Mouse (Mus musculus): ENCODE measurements around the gene 1810024B03Rik. TPM values are rescaled to one million over a fixed set of nuclear protein-coding genes. Genes with fewer than 3 reads are reported as not detected.
"Not testable (repeated sequence)": the region's sequence is repeated elsewhere in the genome, so short reads cannot be mapped to it uniquely, and the experiment has no call there.

1810024B03Rik gene
- 1 to 10 TPM in 1 of 2 experiments, under 1 TPM in 1; 0.67 to 1.2 TPM for total RNA-seq (2021)
- long read RNA-seq, experiment 1, partial matches to known transcripts = 0 of 1 reads
- long read RNA-seq, experiment 1, other reads (novel, unspliced or antisense) = 0 of 1 reads
- long read RNA-seq, experiment 2, partial matches to known transcripts = 0 of 1 reads
- long read RNA-seq, experiment 2, other reads (novel, unspliced or antisense) = 0 of 1 reads

DNA sequence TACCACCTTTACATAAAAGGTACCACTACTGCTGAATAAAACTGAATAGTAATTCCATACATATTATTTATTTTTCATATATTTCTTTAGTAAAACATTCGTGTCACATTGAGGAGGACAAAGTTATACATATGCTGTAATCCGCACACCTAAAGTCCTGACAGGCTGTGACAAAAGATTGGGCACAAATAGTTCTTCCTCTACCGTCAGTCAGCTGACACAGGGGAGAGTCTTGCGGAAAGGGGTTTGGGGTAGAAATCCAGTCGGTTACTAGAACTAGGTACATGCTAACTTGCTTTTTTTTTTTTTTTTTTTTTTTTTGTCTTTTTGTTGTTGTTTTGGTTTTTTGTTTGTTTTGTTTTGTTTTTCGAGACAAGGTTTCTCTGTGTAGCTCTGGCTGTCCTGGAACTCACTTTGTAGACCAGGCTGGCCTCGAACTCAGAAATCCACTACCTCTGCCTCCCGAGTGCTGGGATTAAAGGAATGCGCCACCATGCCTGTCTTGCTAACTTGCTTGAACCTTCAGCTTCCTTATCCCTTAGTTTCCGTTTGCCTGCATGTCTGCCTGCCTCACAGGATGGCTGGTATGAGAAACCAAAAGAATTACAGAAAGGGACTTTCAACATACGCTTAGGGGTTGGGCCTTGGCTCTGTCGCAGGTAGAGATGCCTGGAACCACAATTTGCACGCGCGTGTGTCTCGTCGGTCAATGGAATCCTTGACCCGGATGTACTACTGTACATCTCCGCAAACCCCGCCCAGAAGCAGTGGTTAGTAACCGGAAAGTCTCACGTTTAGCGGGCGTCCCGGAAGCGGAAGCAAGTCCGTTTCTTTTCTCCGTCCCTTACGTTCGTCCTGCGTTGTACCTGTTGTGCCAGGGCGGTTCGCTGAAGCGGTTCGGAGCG is at the start of gene 1810024B03Rik, which contains the start of gene Snrnp200:
1810024B03Rik (minus strand) TSS at position 734 of the 905 bp plus-strand sequence.
Snrnp200 (plus strand) TSS at position 840 of the 905 bp plus-strand sequence.
- peak; percentile 82 to 93 for DNase-seq (ENCODE audit: low spot score in 2 of 2)

DNA sequence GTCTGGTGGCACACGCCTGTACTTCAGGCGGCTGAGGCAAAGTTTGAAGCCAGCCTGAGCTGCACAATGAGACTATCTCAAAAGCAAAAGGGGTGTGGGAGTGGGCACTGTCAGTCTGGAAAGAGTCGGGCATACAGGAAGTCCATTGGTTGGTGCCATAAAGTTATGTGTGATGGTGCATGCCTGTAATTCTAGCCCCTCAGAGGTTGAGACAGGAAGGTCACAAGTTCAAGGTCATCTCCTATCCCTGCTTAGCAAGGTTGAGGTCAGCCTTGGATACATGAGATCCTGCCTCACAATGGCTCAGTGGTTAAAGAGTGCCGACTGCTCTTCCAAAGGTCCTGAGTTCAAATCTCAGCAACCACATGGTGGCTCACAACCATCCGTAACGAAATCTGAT is 47.2 kb upstream of the 1810024B03Rik start:
- no peak for DNase-seq (ENCODE audit: low spot score in 2 of 2)

DNA sequence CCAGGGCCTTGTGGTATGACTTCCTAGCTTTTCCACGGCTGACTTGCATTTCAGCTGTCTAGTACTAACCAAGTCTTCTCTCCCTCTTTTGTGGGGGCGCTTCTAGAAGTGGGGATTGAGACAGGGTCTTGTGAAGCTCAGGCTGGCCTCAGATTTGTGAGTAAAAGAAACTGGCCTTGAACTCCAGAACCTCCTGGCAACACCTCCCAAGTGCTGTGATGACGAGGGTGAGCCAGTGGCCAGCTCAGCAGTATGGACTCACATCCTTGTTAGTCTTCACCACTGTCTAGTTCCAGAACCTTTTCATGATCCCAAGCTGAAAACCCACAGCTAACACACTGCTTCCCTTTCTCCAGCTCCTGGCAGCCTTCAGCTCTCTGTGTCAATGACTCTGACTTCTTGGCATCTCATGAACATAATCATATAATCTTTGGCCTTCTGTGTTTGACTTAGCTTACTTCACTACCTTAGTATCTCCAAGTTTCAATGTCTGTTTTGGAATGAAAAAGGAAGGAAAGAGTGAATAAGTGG is 46.6 kb upstream of the 1810024B03Rik start:
- no peak for DNase-seq (ENCODE audit: low spot score in 2 of 2)

DNA sequence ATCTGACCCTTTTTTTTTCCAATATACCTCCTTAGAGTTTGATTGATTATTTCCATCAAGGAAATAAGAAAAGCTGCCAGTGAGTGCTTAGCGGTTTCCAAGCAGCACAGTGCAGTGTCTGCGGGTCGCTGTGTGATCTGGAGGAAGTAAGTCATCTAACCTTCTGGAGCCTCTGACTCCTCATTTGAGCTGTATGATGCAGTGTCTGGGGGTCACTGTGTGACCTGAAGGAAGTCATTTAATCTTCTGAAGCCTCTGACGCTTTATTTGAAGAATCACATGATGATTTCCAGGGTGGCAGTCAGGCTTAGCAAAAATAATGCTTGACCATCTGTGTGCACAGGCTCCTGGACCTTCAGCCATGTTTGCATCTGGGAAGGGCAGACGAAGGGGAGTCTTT is 44.7 kb upstream of the 1810024B03Rik start:
- no peak for DNase-seq (ENCODE audit: low spot score in 2 of 2)

DNA sequence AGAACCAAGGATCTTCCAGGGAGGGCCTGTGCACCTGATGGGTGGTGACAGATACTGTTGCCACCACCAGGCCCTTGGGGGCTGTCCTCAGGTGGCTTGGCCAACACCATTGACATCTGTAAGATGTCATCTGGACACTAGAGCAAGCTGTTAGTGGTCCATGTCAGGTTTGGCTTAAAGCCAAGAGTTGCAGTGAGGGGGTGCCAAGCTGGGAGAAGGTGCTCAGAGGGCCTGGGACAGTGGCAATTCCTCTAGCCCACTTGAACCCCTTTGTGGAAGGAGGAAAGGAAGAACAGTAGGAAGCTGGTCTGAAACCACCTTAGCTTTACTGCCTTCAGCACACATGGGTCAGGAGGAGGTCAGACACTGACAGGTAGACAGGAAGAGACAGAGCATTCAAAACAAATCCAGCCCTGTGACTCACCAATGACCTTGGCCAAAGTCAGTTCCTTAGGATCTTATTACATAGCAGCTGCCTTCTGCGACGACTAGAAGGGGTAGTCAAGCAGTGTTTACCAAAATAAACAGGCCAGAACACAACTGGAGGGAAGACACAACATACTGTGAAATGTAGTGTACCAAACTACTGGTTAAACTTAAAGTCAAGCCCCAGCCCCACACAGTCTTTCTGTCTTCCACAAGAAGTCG is 43.9 kb upstream of the 1810024B03Rik start:
- peak in 1 of 2 experiments; percentile 17 for DNase-seq (ENCODE audit: low spot score in 2 of 2)

DNA sequence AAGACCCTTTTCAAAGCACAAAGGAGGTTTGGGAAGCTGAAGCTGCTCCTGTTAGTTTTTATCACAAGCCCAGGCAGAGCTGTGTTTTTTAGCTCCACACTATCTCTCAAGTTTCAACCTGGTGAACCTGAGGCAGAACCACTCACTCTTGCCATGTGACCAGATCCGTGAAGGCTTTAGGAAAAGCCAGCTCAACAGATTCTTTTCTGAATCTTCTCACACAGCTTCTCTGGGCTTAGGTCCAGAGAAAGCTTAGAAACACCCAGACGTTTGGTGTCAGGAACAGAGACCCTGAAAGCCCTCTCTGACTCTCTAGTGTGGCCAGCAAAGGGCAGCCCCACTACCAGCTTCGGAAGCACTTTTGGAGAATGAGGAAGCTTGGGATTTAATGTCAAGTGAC is 43.4 kb upstream of the 1810024B03Rik start:
- no peak for DNase-seq (ENCODE audit: low spot score in 2 of 2)

DNA sequence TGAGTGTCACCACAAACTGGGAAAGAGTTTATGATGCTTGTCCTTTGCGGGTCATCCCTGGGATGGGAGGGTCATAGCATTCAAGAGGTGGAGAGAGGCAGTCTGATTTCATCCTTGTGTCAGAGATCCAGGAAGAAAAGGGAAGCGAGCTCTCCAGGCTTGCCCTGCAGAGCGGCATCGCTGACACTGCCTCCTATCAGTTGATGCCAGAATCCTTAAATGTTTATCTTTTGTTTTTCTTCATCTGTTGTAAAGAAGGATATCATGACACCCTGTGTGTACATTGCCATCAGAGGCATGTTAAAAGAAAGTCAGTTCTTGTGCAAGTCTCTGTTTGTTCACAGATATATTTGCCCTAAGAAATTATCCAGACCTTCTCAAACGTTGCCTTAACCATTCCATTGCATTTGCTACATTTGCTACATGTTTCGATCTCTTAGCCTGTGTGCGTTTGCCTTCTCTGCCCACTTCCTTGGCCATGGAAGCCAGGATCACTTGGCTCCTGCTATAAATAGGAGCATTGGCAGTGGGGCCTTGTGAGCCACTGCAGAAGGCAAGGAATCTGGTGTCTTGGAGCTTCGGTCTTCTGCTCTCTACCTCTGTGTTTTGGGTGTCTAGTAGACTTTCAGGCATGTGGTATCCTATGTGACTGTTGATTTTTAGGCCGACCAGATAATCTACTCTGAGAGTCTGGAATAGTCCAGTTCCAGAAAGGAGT is 42.4 kb upstream of the 1810024B03Rik start:
- no peak for DNase-seq (ENCODE audit: low spot score in 2 of 2)

DNA sequence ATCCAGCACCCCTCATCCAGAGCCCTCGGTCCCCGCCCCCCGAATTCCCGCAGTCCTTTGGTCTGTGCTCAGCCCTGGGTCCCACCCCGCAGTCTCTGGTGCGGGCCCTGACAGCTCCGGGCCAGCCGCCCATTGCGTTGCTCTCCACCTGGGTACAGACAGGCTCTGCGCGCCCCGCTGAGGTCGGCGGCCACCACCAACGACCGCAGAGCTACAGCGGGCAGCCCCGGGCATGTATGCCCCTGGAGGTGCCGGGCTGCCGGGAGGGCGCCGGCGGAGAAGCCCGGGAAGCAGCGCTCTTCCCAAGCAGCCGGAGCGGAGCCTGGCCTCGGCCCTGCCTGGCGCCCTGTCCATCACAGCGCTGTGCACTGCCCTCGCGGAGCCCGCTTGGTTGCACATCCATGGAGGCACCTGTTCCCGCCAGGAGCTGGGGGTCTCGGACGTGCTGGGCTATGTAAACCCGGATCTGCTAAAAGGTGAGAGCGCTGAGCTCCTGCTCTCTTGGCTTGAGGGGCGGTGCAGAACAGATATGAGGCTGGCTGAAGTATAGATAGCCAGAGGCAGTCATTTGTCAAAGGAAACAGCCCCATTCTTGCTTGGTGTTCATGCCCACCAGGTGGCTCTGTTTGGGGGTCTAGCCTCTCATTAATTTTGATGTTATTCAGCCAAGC is 40.4 kb upstream of the 1810024B03Rik start:
- DNase-seq (ENCODE audit: low spot score in 2 of 2) = peak; percentile 25 to 55

DNA sequence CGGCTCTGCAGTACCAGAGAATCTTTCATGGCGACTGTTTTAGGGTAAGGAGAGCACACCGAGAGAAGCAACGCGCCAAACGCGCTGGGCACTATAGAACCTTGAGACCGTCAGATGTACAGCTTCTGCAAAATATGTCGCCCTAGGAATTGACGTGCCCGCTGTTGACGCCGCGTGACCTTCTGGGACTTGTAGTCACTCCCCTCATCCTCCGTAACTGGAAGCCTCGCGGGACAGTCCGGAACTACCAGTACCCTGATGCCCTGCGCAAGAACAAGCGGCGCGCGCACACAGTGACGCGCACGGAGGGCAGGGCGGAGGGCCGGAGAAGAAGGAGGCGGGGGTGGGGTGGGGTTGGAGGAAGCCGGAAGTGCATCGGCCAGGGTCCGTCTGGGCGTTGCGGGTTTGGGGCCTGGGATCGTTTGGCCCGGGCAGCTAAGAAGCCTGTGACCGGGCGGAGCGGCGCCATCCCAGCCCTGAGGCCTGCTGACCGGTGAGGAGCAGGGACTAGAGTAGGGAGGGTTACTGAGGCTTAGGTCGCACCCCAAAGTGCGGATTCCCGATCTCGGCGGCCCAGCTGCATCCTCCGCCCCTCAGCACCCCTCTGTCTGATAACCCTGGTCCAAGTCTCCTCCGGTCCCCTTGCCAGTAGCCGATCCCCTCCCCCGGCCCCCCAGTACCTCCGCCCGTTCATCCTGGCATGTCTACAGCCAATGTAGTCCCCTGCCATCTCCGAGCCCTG is 39.7 kb upstream of the 1810024B03Rik start, which contains the start of the genes Ciao1 and Tmem127:
Ciao1 (minus strand) TSS at position 225 of the 742 bp plus-strand sequence.
Tmem127 (plus strand) TSS at position 317 of the 742 bp plus-strand sequence.
- DNase-seq (ENCODE audit: low spot score in 2 of 2) = peak; percentile 92 to 97

DNA sequence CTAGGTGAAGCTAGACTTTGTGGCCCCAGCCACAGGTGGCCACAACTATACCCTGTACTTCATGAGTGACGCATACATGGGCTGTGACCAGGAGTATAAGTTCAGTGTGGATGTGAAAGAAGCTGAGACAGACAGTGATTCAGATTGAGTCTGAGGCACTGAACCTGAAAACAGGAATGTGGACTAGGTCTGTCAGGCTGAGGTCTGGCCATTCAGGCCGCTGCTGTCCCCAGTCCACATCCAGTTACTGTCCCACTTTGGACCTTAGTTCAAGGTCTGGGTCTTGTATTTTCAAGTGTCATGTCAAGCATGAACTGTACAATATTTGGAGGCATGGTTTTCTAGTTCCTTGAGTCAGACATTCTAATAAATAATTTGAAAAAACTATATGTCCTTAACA is 32.0 kb upstream of the 1810024B03Rik start:
- no peak for DNase-seq (ENCODE audit: low spot score in 2 of 2)

DNA sequence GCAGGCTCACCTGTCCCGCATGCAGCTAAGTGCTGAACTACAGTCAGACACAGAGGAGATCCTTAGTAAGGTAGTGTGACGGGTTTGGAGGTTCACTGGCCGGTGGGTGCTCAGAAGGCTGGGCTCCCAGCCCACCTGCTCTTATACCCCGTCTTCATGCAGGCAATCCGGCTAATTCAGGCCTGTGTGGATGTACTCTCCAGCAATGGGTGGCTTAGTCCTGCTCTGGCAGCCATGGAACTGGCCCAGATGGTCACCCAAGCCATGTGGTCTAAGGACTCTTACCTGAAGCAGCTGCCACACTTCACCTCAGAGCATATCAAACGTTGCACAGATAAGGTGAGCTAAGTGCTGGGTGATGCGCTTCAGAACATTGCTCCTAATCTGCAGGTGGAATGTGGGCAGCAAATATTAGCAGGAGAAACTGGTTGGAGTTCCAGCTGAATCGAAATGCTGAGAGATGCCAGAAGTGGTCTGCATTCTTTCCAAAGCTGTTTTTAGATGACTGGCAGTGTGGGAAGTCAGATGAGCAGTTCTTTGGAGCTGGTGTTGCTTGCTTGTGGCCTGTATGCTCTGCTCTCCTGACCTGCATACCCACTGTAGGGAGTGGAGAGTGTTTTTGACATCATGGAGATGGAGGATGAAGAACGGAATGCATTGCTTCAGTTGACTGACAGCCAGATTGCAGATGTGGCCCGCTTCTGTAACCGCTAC is 30.0 kb upstream of the 1810024B03Rik start:
- no peak for DNase-seq (ENCODE audit: low spot score in 2 of 2)

DNA sequence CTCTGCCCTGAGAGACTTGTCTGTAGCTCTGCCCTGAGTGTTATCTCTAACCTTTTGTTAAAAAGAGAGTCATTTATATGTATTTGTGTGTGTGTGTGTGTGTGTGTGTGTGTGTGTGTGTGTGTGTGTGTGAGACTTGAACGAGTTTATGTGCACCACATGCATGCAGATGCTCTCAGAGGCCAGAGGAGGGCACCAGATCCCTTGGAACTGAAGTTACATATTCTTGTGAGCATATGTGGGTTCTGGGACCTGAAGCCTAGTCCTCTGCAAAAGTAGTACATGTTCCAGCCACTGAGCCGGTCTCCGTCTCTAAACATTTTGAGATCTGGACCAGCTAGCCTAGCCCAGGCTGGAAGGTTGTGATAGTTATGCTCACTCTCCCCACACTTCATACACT is 17.2 kb upstream of the 1810024B03Rik start:
- DNase-seq (ENCODE audit: low spot score in 2 of 2) = no peak

DNA sequence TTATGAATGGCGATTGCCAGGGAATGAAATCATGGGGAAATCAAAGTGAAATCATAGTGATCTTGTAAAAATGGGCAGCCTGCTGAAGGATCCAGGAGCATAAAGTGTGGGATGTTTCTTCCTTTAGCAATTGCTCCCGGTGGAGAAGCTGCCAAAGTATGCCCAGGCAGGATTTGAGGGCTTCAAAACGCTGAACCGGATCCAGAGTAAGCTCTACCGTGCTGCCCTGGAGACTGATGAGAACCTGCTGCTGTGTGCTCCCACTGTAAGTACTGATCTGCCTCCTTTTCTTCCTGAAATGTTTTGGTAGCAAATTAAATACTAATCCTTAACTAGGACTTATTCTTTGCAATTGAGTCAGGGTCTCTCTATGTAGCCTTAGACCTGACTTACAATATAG is 9.7 kb upstream of the 1810024B03Rik start:
- DNase-seq (ENCODE audit: low spot score in 2 of 2) = no peak

DNA sequence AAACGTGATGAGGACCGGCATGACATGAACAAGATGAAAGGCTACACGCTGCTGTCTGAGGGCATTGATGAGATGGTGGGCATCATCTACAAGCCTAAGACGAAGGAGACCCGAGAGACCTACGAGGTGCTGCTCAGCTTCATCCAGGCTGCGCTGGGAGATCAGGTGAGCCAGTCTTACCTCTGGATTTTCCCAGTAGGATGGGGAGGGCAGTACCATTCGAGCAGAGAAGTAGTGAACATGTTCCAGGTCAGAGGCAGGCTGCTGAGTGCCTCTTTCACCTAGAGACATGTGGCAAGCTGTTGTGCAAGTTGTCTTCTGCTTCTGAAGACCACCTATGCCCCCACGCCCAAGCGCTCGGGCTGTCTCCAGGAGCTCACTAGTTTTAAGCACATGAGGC is 2.6 kb upstream of the 1810024B03Rik start:
- DNase-seq (ENCODE audit: low spot score in 2 of 2) = no peak

DNA sequence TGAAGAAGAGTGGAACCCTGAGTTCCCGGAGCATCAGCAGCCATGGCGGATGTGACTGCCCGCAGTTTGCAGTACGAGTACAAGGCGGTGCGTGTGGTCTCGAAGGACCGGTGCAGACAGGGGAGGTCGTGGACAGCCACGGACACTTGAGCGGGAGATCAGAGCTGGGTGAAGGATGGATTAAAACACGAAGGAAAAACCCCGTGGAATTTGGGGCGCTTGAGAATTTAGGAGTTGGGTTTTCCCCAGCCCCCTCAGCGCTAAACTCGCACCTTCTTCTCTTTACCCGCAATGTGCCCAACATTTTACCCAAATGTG is 331 bp upstream of the 1810024B03Rik start:
- no peak for DNase-seq (ENCODE audit: low spot score in 2 of 2)

DNA sequence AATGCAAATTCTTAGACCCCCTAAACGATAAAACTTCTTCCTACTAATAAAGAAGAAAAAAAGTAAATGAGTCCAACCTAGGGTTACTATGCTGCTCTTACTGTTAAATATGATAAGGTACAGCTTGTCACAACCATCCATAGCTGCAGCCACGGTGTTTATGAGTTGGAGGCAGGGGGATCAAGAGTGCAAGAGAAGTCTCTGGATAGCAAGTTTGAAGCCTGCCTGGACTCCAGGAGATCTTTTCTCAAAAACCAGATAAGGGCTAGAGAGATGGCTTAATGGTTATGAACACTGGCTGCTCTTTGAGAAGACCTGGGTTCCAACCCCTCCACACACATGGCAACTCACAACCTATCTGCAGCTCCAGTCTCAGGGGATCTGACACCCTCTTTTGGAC is 1.2 kb downstream of the 1810024B03Rik start:
- DNase-seq (ENCODE audit: low spot score in 2 of 2) = no peak

DNA sequence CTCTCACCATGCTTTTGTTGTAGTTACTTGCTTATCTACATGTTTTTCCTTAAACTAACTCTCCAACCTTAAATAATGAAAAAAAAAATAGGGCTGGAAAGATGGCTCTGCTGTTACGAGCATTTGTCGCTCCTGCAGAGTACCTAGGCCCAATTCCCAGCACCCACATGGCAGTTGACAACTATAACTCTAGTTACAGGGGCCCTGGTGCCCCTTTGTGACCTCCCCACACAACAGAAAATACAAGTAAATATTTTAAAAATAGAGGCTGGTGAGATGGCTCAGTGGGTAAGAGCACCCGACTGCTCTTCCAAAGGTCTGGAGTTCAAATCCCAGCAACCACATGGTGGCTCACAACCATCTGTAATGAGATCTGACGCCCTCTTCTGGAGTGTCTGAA is 2.1 kb downstream of the 1810024B03Rik start:
- DNase-seq (ENCODE audit: low spot score in 2 of 2) = not testable (repeated sequence)

DNA sequence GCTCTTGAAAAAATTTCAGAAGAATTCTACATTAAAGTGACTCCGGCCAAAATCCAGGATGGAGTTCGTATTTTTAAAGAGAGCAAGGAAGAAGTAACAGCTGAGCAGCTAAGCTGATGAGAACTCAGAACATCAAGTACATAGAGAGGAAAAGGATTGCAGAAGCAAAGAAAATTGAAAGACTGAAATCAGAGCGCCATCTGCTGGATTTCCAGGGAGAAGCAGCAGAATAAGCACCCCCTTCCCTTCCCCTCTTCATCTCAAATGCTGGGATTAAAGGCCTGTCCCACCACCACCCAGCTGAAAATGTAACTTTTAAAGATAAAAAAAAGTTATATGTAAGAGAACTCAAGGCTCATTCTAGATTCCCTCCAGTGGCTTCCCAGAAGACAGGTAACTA is 3.1 kb downstream of the 1810024B03Rik start:
- peak in 1 of 2 experiments; percentile 44 for DNase-seq (ENCODE audit: low spot score in 2 of 2)

DNA sequence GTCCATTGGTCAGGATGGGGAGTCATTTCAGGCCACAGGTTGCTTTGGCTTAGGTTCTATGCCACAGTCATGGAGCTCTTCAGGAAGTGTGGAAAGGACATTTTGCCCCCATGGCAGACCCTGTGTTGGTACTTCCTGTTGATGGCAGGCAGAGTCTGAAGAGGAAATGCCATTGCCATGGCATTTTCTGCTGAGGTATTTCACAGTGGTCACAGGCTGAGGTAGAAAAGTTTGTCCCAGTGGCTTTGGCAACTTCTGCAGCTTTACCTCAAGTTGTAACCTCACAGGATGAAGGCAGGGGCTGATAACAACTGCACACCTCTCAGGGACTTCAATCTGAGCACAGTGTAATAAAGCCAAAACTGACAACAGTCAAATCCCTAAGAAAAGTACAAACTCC is 18.5 kb downstream of the 1810024B03Rik start:
- DNase-seq (ENCODE audit: low spot score in 2 of 2) = no peak
